Mouse (Mus musculus): ENCODE measurements at regions not wholly inside any gene's neighbourhood (a gene's known extent, or its start where the extent isn't known, plus 50 kb on each side); places are given as distances from the start of the nearest gene placed in this dataset.

DNA sequence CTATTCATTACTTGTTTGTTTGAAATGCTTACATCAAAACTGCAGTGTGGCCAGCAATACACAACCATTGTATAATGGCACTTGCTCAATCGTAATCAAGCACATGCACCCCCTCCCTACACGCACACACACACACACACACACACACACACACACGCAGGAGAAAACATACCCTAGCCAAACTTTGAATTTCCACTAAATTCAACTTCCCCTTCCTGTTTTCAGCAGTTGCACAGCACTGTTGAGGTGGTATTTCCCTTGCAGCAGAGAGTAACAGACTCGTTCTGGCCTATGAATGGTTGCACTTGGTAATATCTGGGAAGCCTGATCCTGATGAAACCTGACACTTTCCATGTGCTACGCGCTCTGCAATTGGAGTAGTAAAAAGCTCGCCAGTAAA, 173.8 kb downstream of the Rap2a start:
- no peak for DNase-seq
- intact Hi-C loops (cut with DNase I): no loop called here

DNA sequence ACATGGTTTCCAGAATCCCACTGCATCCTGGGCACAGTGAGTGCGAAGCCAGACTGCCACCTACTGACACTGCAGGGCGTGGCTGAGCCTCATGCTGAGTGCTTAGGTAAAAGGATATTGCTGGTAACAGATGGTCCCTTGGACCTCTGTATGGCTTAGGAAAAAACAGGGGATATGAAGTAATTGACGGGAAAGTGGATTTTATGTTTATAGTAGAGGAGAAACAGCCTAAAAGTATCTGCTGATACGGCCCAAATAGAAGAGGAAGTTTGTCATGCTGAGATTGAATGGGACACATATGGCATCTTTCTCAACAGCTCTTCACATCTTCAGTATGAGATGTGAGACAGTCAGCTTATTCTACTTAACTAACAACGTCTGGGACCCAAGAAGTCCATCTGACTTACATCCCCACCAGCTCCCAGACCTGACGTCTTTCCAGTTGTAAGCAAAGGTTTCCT, 182.1 kb downstream of the Rap2a start:
- intact Hi-C loops (cut with DNase I): loop anchor here (5.0 to 10.0 kb wide), 2 partner anchors 258 to 526 kb away; no protein-coding TSS in a partner anchor
- DNase-seq: peak; percentile 44 to 55

DNA sequence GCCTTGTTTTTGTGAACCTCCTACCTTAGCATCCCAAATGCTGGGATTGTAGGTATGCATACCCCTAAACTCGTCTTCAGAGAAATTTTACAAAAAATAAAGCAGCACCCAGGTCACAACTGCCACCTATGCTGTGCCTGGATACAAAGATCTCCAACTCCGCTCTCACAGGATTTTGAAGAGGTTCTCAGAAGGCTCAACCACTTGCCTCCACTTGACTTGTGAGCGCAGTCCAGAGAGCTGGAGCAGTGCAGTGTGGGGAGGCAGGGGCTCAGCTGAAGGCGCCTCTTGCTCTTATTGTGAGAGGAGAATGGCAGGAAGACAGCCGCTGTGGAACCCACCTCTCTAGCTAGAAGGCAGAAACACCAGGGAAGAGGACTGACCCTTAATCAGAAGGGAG, 182.9 kb downstream of the Rap2a start:
- no peak for DNase-seq
- intact Hi-C loops (cut with DNase I): loop anchor here (5.0 to 10.0 kb wide), 2 partner anchors 259 to 526 kb away; no protein-coding TSS in a partner anchor

- intact Hi-C loops (cut with DNase I): loop anchor here (10.0 kb wide), 1 partner anchor 535 kb away; no protein-coding TSS in a partner anchor
Measured at GRCm38 (mm10) chr14:120669665-120670064, 191.4 kb downstream of the Rap2a start.

DNA sequence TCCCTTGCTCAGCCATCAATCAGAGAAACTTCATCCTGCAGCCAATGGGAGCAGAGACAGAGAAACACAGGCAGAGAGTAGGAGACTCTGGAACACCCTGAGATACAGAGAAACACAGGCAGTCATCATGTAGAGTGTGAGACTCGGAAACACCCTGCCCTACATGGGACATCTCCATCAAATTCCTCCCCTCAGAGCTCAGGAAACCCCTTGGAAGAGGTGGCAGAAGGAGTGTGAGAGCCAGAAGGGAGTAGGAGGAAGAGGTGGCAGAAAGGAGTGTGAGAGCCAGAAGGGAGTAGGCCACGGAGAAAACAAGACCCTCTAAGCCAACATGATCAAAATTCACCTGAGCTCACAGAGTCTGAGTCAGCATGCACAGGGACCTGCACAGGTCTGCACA, 197.5 kb downstream of the Rap2a start:
- intact Hi-C loops (cut with DNase I): loop anchor here (5.0 kb wide), 1 partner anchor 132 kb away; no protein-coding TSS in a partner anchor
- DNase-seq: no peak

More at GRCm38 (mm10) chr14:120669665-120670064, 191.4 kb downstream of the Rap2a start:
- no peak for DNase-seq

- DNase-seq: no peak
- intact Hi-C loops (cut with DNase I): loop anchor here (5.0 kb wide), 1 partner anchor 129 kb away; no protein-coding TSS in a partner anchor
Measured at GRCm38 (mm10) chr14:120678533-120678932, 200.3 kb downstream of the Rap2a start.

DNA sequence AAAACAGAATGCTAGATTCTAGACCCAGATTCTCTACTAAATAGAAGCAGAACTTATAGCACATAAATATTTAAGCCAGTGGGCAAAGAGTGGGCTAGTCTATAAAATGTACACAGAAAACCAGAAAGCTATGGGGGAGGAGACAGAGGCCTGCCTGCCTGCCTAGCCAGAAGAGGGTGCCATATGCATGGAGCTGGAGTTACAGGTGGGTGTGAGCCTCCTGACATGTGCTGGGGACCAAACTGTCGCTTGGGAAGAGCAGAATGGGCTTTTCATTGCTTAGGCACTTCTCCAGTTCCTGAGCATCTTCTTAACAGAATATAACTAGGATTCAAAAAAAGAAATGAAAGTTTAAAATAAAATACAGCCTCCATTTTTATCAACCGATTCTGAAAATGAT, 200.8 kb downstream of the Rap2a start:
- intact Hi-C loops (cut with DNase I): loop anchor here (5.0 kb wide), 1 partner anchor 128 kb away; no protein-coding TSS in a partner anchor

DNA sequence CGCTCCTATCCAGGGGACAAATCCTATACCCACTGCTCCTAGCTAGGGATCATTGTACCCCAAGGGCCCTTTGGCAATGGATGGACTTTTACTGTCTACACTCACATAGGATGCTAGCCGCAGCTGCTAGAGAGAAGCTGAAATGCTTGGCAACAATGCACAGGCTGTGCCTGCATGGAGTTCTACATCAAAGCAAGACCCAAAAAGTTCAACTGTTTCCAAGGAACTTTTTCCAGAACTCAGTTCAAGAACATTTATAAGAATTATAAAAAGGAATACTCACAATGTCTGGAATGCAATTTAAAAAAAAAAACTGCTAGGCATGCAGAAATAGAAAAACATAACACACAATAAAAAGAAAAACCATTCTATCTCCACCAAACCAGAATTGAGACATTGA, 202.0 kb downstream of the Rap2a start:
- DNase-seq: no peak
- intact Hi-C loops (cut with DNase I): no loop called here

More for the DNA sequence above, 200.8 kb downstream of the Rap2a start:
- no peak for DNase-seq

DNA sequence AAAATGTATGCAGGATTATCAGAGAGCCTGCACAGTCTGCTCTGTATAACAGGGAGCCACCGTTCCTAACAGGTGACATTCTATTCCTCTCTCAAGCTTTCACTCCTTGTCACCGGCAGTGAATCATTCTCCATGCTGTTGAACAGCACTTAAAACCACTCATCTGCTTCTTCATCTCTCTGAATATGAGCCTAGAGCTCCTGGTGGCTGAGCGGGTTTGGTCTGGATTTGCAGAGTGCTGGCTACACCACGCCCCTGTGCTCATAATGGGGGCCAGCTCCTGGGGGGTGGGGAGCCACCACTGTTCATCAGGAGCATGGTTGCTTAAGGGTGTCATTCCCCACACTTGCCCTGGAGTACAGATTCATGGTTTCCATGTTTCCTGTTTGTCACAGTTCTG, 207.0 kb downstream of the Rap2a start:
- DNase-seq: no peak
- intact Hi-C loops (cut with DNase I): no loop called here

- intact Hi-C loops (cut with DNase I): no loop called here
- no peak for DNase-seq
Measured at GRCm38 (mm10) chr14:120685877-120686276, 207.6 kb downstream of the Rap2a start.

GRCm38 (mm10) chr14:120686751-120687150, 208.5 kb downstream of the Rap2a start:
- intact Hi-C loops (cut with DNase I): no loop called here
- no peak for DNase-seq

DNA sequence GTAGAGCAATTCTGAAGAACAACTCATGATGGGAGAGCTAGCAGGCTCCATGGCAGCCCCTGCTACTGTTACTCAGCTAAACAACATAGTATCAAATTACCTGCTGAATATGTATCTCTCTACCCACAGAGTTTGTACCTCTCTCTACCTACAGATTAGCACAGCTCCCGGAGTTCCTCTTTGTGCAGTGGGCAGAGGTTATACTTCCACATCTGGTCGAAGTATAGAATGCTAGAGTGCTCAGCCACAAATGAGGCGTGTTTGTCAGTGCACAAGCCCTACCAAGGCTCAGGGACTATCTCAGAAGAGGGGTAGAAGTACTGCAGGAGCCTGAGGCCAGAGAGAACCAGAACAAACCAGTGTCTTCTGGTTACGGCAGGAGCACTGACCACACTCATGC, 211.6 kb upstream of the Ipo5 start:
- DNase-seq: no peak
- intact Hi-C loops (cut with DNase I): no loop called here

DNA sequence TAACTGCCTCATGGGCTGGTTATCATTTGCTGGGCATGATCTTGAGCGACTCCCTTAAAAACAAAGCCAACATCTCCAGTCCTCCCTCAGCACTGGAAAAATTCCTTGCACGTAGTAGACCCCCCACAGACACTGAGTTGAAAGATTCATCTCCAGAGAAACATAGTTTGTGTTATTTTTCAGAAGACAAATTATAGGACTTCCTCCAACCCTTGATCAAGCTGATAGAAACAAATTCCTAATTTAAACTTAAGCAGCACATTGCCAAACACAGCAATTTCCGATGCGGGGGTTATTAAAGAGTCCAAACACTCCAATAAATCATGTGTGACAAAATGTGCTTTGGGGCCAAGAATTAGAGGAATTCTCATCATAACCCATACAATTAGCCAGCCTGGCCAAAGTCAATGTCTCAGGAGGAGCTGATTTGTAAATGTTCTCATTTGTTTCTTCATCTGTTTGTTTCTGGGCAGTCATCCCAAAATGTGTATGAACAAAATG, 205.7 kb upstream of the Ipo5 start:
- no peak for DNase-seq
- intact Hi-C loops (cut with DNase I): no loop called here

DNA sequence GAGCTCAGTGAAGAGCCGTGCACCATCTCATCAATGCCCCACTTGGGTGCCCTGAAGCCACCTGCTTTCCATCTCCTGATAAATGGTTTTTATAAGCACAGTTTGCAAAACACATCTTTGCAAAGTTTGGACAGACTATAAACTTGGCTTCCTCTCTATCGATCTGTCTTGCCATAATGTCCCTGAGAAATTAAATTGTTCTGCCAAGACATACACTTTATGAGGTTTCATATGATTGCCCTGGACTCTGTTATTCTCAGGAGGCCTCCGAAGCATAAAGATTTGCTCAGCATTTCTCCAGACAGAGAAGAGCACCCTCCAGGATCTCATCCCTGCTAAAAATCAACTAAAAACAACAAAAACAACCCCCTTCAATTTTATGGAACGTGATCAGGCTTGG, 200.2 kb upstream of the Ipo5 start:
- intact Hi-C loops (cut with DNase I): no loop called here
- DNase-seq: no peak

DNA sequence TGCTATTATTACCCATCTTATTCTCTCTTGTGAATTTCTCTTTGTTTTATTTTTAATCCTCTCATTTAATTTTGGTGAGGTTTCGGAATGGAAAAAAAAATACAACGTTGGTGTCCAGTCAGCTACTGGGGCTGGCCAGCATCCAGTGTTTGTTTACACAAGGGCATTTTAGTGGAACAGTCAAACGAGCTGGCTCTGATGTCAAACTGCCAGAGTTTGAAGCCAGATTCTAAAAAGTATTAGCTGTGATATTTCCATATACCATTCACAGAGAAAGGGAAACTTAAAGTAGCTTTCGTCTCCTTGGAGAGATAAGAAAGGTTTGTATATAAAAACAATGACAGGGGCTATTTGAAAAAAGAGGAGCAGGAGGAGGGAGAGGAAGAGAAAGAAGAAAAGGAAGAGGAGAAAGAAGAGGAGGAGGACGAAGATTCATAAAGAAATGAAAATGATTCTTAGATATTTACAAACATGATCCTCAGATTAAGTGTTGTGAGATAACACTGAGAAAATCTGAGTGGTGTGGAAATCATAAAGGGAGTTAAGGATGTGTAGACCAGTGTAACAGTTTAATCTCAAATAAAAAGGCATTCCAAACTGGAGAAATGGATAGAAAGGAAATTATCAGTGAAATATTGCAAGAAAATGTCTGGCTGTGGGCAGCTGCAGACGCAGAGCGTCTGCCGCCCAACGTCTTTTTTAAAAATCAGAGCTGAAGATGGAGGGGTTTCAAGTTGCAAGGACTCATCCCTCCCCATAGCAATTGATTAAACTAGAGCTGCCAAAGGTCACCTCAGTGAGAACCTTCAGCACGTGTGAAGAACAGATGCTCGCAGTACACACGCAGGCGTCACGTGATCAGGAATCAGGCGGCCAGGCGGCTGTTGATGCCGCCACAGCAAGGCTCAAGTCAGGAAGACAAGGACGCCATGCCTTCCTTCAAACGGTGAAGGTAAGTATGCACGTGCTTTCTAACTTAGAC, 190.3 kb upstream of the Ipo5 start:
- DNase-seq: no peak
- intact Hi-C loops (cut with DNase I): no loop called here

DNA sequence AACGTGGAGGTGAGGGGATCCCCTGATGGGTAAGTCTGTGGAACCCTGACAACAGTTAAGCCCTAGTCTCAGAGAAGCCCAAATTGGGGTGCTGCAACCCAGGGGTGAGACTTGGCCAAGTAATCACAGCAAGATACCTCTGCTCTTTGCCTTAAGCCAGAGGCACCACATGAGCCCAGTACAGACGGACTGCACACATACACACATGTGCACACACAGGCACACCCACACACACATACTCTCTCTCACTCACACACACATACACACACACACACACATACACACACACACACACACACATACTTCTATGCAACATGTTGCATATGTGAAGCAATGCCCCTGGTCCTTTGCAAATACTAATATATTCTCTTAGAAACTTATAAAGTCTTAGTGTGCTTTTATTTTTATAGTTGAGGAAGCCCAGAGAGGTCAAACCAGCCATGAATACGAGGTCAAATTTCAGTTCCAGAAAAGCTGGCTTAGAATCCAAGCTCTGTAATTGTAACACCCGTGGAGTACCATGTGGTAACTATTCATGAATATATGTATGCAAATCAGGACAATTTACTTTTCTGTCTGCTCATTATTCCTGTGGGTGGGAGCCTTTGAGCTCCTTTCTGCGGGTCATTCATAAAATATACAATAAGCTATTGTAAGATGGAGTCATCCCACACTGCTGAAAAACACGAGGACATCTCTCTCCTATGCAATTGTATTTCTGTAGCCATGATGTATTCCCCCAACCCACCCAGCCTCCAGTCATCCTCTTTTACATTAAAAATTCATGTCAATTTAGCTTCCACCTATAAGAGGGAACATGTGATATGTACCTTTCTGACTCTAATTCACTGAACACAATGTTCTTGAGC, 189.2 kb upstream of the Ipo5 start:
- DNase-seq: no peak
- intact Hi-C loops (cut with DNase I): no loop called here

- intact Hi-C loops (cut with DNase I): no loop called here
- no peak for DNase-seq
Measured at GRCm38 (mm10) chr14:120722546-120723112, 188.4 kb upstream of the Ipo5 start.

- intact Hi-C loops (cut with DNase I): no loop called here
- DNase-seq: no peak
Measured at GRCm38 (mm10) chr14:120728107-120728506, 182.9 kb upstream of the Ipo5 start.

DNA sequence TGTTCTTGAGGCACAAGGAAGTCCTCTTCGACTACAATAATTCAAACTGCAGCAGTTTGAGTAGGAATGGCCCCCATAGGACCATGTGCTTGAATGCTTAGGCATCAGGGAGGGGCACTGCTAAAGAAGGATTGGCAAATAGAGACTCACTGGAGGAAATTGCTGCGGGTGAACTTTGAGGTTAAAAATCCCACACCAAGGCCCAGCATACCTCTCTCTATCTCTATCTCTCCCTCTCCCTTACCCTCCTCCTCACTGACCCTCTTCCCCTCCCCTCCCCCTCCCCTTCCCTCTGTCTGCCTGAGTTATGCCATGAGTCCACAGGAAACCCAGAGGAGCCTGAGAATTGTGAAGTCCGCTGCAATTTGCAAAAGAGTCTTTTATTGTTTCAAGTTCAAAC, 180.8 kb upstream of the Ipo5 start:
- no peak for DNase-seq
- intact Hi-C loops (cut with DNase I): no loop called here

DNA sequence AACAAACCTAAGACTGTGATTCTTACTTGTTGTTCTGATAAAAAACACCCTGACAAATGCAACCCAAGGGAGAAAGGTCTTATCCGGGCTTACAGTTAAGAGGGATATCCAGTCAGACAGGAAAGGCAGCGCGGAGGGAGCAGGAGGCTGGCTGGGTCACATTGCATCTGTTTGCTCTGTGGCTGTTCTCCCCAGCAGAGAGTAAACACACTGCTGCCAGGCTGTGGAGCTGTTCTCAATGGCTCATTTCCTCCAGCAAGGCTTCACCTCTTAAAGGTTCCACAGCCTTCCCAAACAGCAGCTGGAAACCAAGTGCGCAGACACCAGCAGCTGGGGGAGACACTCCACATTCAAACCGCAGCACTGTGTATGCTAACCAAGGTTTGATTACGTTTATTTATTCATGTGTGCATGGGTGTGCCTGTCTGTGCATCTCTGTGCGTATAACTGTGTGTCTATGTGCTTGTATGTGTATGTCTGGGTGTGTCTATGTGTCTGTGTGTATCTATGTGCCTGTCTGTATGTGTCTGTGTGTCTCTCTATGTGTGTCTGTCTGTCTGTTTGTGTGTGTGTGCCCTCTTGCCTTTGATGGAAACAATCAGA, 179.2 kb upstream of the Ipo5 start:
- intact Hi-C loops (cut with DNase I): no loop called here
- no peak for DNase-seq

Measured in heart, postnatal 36 days (tissue).